Mouse (Mus musculus) embryo, embryonic 9.5 days (tissue): ENCODE measurements around the gene Smg7.
A peak's percentile ranks its signal among the peaks of the same experiment; 100 is the strongest.

Experiments
- DNase-seq: peaks from one replicate; pipeline ENCODE4 v3.0.0-alpha.2; 2017; ENCODE audit errors: extremely low spot score

The Smg7 gene

DNA sequence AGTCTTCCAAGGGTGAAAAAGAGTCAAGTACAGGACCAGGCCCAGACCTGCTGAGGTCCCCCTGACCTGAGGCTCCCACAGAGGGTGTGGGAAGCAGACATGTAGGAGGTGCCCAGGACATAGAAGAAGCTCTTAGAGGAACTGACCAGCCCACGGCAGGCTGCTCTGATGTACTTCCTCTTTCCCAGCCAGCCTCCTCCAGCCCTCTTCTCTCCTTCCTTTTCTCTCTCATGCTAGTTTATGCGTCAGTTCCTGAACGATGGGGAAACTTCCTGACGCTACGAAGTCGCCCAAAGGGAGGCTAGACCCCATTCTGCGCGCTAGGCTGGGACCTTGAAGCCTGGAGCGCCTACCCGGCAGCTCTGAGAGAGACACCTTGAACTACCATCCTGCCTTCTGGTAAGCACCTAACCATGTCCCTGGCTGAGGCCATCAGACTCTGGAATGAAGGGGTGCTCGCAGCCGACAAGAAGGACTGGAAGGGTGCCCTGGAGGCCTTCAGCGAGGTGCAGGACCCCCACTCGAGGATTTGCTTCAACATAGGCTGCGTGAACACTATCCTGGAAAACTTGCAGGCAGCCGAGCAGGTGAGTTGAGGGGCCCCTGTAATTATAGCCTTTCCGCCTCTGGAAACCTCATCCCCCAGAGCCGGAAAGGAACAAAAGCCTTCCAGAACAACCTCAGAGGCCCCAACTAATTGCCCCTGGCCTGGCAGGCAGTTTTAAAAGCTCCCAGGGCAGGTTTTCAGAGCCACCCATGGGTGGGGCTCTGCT is 94.6 kb downstream of the Smg7 start:
- DNase-seq, result no peak

DNA sequence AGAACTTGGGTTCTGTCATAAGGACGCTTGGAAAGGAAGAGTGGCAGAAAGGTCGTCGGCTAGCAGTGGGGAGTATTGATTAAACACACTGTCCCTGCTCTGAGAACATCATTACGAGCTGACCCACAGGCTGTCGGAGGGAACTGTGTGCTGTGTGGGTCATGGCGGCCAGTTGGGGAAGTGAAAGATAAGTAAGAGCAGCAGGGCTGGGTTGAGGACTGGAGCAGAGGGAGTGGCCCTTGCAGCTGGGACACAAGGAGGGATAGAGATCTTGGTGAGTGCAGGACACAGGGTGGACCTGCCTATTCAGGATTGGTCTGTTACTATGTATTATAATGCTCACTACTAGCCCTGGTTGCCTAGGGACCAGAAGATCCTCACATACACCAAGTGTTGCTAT is 97.5 kb downstream of the Smg7 start:
- DNase-seq, result no peak

- no peak for DNase-seq
Measured at GRCm38 (mm10) chr1:152800633-152801176, 101.7 kb downstream of the Smg7 start.

GRCm38 (mm10) chr1:152799897-152800296 is 102.5 kb downstream of the Smg7 start, which contains the start of gene Ncf2:
Ncf2 (plus strand) TSS chr1:152800194.
- no peak for DNase-seq

GRCm38 (mm10) chr1:152798125-152798524 is 104.3 kb downstream of the Smg7 start:
- no peak for DNase-seq

DNA sequence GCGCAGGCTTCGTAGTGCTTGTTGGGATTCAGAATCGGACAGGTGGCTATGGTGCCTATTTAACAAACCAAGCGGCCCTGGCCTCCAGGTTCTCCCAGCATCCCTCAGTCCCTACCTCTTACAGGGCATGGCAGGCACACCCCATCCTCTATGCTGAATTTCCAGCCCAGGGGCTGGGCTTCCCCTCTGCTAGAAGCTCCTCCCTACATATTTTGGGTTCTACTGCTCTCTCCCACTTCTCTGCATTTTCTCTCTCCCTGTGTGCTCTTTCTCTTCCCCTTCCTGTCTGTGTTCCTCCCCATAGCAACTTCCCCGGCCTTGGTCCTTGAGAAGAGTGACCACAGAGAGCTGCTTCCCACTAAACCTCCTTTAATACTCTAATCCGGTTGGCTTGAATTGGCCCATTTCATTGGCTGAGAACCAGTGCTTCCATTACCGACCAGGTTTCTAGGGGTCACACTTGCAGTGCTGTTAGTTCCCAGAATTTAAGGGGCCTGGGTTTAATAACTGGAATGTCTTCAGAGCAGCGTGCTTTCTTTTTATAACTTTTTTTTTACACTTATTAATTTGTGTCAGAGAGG is 105.7 kb downstream of the Smg7 start:
- no peak for DNase-seq

DNA sequence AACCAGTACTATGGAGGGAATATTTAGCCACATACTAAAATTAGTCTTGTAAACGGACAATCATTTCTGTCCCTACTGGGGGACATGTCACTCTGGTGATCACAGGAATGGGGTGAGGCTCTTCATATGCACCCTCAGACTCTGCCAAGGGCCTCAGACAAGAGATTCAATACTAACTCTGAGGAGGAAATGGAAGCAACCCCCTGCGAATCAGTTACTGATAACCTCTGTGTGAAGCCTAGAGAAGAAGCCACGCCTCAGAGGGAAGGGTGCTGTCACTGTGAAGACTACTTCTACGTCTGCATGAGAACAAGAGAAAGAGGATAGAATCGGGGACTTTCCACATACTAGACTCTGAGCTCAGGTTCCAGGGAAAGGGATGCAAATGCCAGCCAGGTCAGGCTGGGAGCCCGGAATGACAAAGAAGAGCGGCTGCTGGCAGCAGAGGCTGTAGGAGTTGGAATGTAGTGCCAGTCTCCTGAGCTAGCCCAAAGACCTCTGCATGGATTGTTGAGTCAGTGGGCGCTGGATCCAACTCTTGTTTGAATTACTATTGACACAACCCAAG is 106.7 kb downstream of the Smg7 start:
- DNase-seq, result no peak

GRCm38 (mm10) chr1:152793495-152794130 is 108.8 kb downstream of the Smg7 start:
- DNase-seq, result peak; percentile 60

- peak; percentile 51 for DNase-seq
Measured at GRCm38 (mm10) chr1:152792736-152793494, 109.5 kb downstream of the Smg7 start.

- peak; percentile 71 for DNase-seq
Measured at GRCm38 (mm10) chr1:152791269-152791668, 111.2 kb downstream of the Smg7 start.

DNA sequence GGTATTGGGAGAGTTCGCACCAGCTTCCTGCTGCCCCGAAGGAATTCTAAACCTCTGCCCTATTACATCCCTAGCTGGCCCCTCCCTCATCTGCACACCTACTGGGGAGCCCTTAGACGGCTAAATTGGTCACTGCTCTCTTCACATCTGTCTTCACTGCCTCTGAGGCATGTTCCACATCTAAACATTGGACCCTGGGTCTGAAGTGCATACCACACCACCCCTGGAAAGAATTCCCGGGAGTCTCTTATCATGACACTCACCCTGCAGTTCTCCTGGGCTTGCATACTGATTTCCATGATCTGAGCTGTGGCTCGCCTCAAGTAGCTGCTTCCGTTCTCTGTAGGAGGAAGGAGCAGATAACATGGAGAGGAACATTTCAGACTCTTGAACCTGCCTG is 111.6 kb downstream of the Smg7 start:
- DNase-seq, result no peak

DNA sequence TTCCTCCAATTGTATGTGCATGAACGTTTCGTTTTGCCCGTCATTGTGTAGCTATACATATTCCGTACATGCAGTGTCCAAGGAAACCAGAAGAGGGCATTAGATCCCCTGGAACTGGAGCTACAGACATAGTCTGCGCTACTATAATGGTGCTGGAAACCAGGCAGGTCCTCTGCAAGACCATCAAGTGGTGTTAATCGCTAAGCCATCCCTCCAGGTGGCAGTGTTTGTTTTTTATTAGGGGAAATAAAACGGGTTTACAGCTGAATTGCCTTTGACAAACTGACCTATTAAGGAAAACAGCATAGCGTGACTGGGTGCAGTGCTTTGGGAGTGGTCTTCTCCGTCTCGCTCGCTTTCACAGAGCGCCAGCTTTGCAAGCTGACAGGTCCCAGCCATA is 112.2 kb downstream of the Smg7 start:
- peak; percentile 67 for DNase-seq

GRCm38 (mm10) chr1:152788121-152788660 is 114.3 kb downstream of the Smg7 start:
- DNase-seq, result peak; percentile 65
